Mouse (Mus musculus) embryonic stem cell, embryonic (primary cell): ENCODE data around the gene Ppig.

Experiments used
- CTCF ChIA-PET, 4 experiments: fragments of 300-600 bp in 2 of 4; fragments of 350-600 bp in 2 of 4; sonication (Branson Sonifier 250); formaldehyde crosslinking; loops; one replicate each; lab custom pipeline; 2022; ENCODE audit warnings: inconsistent platforms in 2 of 4; lab: Charles Lee
- POLR2A ChIA-PET, 4 experiments: fragments of 300-600 bp in 2 of 4; fragments of 350-600 bp in 2 of 4; sonication (Branson Sonifier 250); formaldehyde crosslinking; loops; one replicate each; lab custom pipeline; 2022; ENCODE audit warnings: antibody characterized with exemption in 4 of 4, inconsistent platforms in 1 of 4; lab: Charles Lee

The Ppig gene

GRCm38 (mm10) chr2:69722273-69722649 lies at the start of gene Ppig:
Gene Ppig, plus strand, starts transcription at chr2:69722545.
- CTCF ChIA-PET = interaction anchor here (0.7 to 1.1 kb wide), 5 partner anchors 8 to 67 kb away, joined by 3 read pairs; partner anchors contain the start of genes Ccdc173 (in 1 of the 4), Fastkd1 (in 1 of the 4) and Phospho2 (in 1 of the 4)

GRCm38 (mm10) chr2:69673723-69674122 lies 48.6 kb upstream of the Ppig start:
- CTCF ChIA-PET = no interaction called here
- POLR2A ChIA-PET = interaction anchor here in 1 of 4 experiments (1.4 kb wide), 1 partner anchor 26 kb away, joined by 3 read pairs; the partner anchor contains the start of gene Bbs5

More at GRCm38 (mm10) chr2:69722273-69722649, at the start of gene Ppig:
- POLR2A ChIA-PET = interaction anchor here (0.6 to 4.3 kb wide), 30 partner anchors 8 to 175 kb away, joined by 3 to 60 read pairs (median 4); partner anchors contain the start of genes Fastkd1 (in 4 of the 4), Bbs5 (in 2 of the 4), Ccdc173 (in 2 of the 4) and Phospho2 (in 2 of the 4)

GRCm38 (mm10) chr2:69675266-69675665 lies 47.1 kb upstream of the Ppig start:
- CTCF ChIA-PET = no interaction called here
- POLR2A ChIA-PET = interaction anchor here in 1 of 4 experiments (2.4 kb wide), 1 partner anchor 28 kb away, joined by 6 read pairs; the partner anchor contains the start of gene Bbs5

GRCm38 (mm10) chr2:69676713-69677112 lies 45.6 kb upstream of the Ppig start:
- CTCF ChIA-PET = interaction anchor here in 1 of 4 experiments (1.0 kb wide), 1 partner anchor 114 kb away, joined by 4 read pairs; no protein-coding TSS in a partner anchor
- POLR2A ChIA-PET = interaction anchor here in 1 of 4 experiments (2.4 kb wide), 1 partner anchor 30 kb away, joined by 6 read pairs; the partner anchor contains the start of gene Bbs5

- POLR2A ChIA-PET = interaction anchor here in 1 of 4 experiments (2.4 kb wide), 1 partner anchor 30 kb away, joined by 6 read pairs; the partner anchor contains the start of gene Bbs5
- CTCF ChIA-PET = interaction anchor here in 1 of 4 experiments (1.0 kb wide), 1 partner anchor 113 kb away, joined by 4 read pairs; no protein-coding TSS in a partner anchor
Observed at GRCm38 (mm10) chr2:69677215-69677614, 45.1 kb upstream of the Ppig start.

- ChIA-PET POLR2A (interaction anchor here in 3 of 4 experiments (0.6 to 1.5 kb wide), 7 partner anchors 14 to 264 kb away, joined by 3 to 6 read pairs (median 3); partner anchors contain the start of genes Bbs5 (in 1 of the 3), Ccdc173 (in 1 of the 3), Fastkd1 (in 1 of the 3) and Phospho2 (in 1 of the 3)), CTCF (interaction anchor here (0.6 to 2.0 kb wide), 60 partner anchors 9 to 417 kb away, joined by 3 to 13 read pairs (median 3); partner anchors contain the start of genes Fastkd1 (in 4 of the 4), Klhl41 (in 3 of the 4), Bbs5 (in 2 of the 4) and Klhl23 (in 2 of the 4))
Observed at GRCm38 (mm10) chr2:69679990-69680389, 42.4 kb upstream of the Ppig start.

GRCm38 (mm10) chr2:69681931-69682330 lies 40.4 kb upstream of the Ppig start:
- ChIA-PET CTCF (no interaction called here), POLR2A (no interaction called here)

GRCm38 (mm10) chr2:69683036-69683805 lies 39.1 kb upstream of the Ppig start:
- CTCF ChIA-PET = interaction anchor here in 2 of 4 experiments (0.6 to 0.9 kb wide), 3 partner anchors 10 to 95 kb away, joined by 5 to 9 read pairs (median 8); no protein-coding TSS in a partner anchor

GRCm38 (mm10) chr2:69684488-69684887 lies 37.9 kb upstream of the Ppig start:
- CTCF ChIA-PET = interaction anchor here in 1 of 4 experiments (0.6 kb wide), 1 partner anchor 1432 kb away, joined by 9 read pairs; no protein-coding TSS in a partner anchor
- POLR2A ChIA-PET = interaction anchor here in 1 of 4 experiments (0.6 kb wide), 1 partner anchor 268 kb away, joined by 5 read pairs; no protein-coding TSS in a partner anchor

More at GRCm38 (mm10) chr2:69683036-69683805, 39.1 kb upstream of the Ppig start:
- POLR2A ChIA-PET = interaction anchor here in 3 of 4 experiments (0.6 to 0.8 kb wide), 3 partner anchors 16 to 633 kb away, joined by 3 to 7 read pairs (median 4); no protein-coding TSS in a partner anchor

GRCm38 (mm10) chr2:69690214-69690613 lies 32.1 kb upstream of the Ppig start:
- ChIA-PET POLR2A (interaction anchor here in 1 of 4 experiments (2.2 kb wide), 1 partner anchor 9 kb away, joined by 5 read pairs; no protein-coding TSS in a partner anchor), CTCF (interaction anchor here in 3 of 4 experiments (0.8 to 1.7 kb wide), 4 partner anchors 10 to 11 kb away, joined by 3 to 7 read pairs (median 4); no protein-coding TSS in a partner anchor)

- ChIA-PET POLR2A (interaction anchor here in 1 of 4 experiments (2.2 kb wide), 1 partner anchor 8 kb away, joined by 5 read pairs; no protein-coding TSS in a partner anchor), CTCF (interaction anchor here in 3 of 4 experiments (0.8 to 1.7 kb wide), 4 partner anchors 11 kb away, joined by 3 to 7 read pairs (median 4); no protein-coding TSS in a partner anchor)
Observed at GRCm38 (mm10) chr2:69690843-69691242, 31.5 kb upstream of the Ppig start.

- ChIA-PET CTCF (interaction anchor here (0.6 to 2.1 kb wide), 8 partner anchors 11 to 109 kb away, joined by 3 to 13 read pairs (median 4); no protein-coding TSS in a partner anchor), POLR2A (interaction anchor here in 2 of 4 experiments (0.6 to 1.2 kb wide), 4 partner anchors 48 to 111 kb away, joined by 3 to 4 read pairs (median 3); no protein-coding TSS in a partner anchor)
Observed at GRCm38 (mm10) chr2:69693501-69693900, 28.8 kb upstream of the Ppig start.

- POLR2A ChIA-PET = interaction anchor here in 3 of 4 experiments (0.7 to 2.2 kb wide), 4 partner anchors 12 to 54 kb away, joined by 3 to 6 read pairs (median 4); partner anchors contain the start of gene Fastkd1 (in 1 of the 3)
- CTCF ChIA-PET = interaction anchor here in 2 of 4 experiments (1.3 to 2.6 kb wide), 2 partner anchors 20 to 21 kb away, joined by 4 to 6 read pairs; no protein-coding TSS in a partner anchor
Observed at GRCm38 (mm10) chr2:69700446-69700845, 21.9 kb upstream of the Ppig start.

- POLR2A ChIA-PET = interaction anchor here in 3 of 4 experiments (0.6 to 3.5 kb wide), 9 partner anchors 10 to 583 kb away, joined by 3 to 60 read pairs (median 6); partner anchors contain the start of genes Ppig (in 3 of the 3) and Ubr3 (in 1 of the 3)
- CTCF ChIA-PET = interaction anchor here in 2 of 4 experiments (1.0 to 1.7 kb wide), 3 partner anchors 32 to 91 kb away, joined by 3 to 12 read pairs (median 5); no protein-coding TSS in a partner anchor
Observed at GRCm38 (mm10) chr2:69712171-69712570, 10.2 kb upstream of the Ppig start.

- ChIA-PET POLR2A (interaction anchor here (0.6 to 3.5 kb wide), 28 partner anchors 9 to 185 kb away, joined by 3 to 60 read pairs (median 4); partner anchors contain the start of genes Ppig (in 4 of the 4), Bbs5 (in 2 of the 4), Ccdc173 (in 2 of the 4) and Phospho2 (in 2 of the 4)), CTCF (interaction anchor here (0.6 to 1.7 kb wide), 9 partner anchors 9 to 90 kb away, joined by 3 to 13 read pairs (median 5); partner anchors contain the start of gene Ppig (in 1 of the 4))
Observed at GRCm38 (mm10) chr2:69712981-69713625, 9.2 kb upstream of the Ppig start, which contains the start of gene Fastkd1. Gene Fastkd1, minus strand, starts transcription at chr2:69713516.

GRCm38 (mm10) chr2:69713626-69714014 lies 8.7 kb upstream of the Ppig start:
- CTCF ChIA-PET = interaction anchor here (0.6 to 1.7 kb wide), 7 partner anchors 9 to 89 kb away, joined by 3 to 12 read pairs (median 5); partner anchors contain the start of gene Ppig (in 1 of the 4)
- POLR2A ChIA-PET = interaction anchor here (0.7 to 3.5 kb wide), 22 partner anchors 9 to 184 kb away, joined by 3 to 60 read pairs (median 4); partner anchors contain the start of genes Ppig (in 4 of the 4), Ccdc173 (in 1 of the 4), Mettl5 (in 1 of the 4) and Phospho2 (in 1 of the 4)
